Mouse (Mus musculus): ENCODE measurements around the gene Thegl.
"Not testable (repeated sequence)": the region's sequence is repeated elsewhere in the genome, so short reads cannot be mapped to it uniquely, and the experiment has no call there.

The Thegl gene

DNA sequence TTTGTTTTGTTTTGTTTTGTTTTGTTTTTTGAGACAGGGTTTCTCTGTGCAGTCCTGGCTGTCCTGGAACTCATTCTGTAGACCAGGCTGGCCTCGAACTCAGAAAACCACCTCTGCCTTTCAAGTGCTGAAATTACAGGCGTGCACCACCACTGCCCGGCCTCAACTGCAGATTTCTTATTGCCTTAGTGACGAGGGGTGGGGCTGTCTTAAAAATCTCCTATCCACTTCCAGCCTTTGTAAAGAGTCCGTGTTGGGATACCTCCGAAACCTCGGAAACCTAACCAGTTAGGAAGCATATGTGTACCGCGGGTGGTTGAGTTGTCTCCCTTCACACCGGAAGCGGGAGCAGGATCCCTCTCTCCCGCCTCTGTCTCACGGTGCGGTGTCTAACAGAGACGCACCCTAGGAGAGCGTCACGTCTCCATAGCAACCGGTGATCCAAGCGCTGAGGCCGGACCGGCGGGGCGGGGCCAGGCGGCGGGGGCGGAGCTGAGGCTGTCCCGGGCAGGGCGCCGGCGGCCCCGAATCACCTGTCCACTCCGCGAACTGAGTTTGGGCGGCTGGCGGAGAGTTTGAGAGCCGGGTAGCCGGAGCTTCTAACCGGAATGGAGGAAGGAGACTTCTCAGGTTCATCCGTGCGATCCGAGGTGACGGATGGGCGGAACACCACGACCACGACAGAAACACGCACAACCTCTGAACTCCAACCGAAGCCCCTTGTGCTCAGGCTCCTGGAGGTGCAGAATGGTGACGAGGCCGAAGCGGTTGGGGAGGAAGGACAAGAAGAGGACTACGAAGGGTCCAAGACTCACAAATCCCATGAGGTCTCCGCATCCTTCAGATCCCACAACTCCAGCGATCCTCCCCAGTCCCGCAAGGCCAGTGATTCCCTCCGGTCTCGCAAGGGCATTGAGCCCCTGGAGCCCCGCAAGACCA lies at the start of gene Thegl:
TSS of gene Thegl (plus strand) at position 480 of the 939 bp plus-strand sequence.
- peak; percentile 76 for DNase-seq

GRCm38 (mm10) chr5:76969250-76969649 lies 46.6 kb upstream of the Thegl start:
- DNase-seq, result peak; percentile 15 to 26

DNA sequence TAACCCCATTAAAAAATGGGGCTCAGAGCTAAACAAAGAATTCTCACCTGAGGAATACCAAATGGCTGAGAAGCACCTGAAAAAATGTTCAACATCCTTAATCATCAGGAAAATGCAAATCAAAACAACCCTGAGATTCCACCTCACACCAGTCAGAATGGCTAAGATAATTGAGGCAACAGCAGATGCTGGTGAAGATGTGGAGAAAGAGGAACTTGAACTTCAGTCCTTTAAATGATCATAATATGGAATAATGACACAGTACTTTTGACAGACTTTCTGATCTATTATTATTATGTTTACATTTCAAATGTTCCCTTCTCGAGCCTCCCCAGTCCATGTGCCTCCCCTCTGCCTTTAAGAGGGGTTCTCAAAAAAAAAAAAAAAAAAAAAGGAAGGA lies 44.7 kb upstream of the Thegl start:
- DNase-seq, result not testable (repeated sequence)

- DNase-seq, result no peak
Observed at GRCm38 (mm10) chr5:76973488-76973887, 42.3 kb upstream of the Thegl start.

DNA sequence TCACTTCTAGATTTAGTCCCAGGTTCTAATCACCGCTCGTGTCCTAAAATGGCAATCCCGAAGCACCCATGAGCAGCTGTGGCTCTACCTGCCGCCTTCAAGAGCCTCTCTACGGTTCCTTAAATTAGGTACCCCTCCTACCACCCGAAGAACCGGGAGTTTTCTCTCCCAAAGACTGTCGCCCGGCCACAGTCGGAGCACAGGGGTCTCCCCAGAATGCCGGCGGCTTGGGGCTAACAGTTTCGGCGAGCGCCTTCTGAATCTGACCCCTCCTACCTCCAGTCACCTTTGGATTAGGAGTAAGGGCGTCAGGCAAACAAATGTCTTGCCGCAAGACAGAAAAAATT lies 41.6 kb upstream of the Thegl start:
- no peak for DNase-seq

DNA sequence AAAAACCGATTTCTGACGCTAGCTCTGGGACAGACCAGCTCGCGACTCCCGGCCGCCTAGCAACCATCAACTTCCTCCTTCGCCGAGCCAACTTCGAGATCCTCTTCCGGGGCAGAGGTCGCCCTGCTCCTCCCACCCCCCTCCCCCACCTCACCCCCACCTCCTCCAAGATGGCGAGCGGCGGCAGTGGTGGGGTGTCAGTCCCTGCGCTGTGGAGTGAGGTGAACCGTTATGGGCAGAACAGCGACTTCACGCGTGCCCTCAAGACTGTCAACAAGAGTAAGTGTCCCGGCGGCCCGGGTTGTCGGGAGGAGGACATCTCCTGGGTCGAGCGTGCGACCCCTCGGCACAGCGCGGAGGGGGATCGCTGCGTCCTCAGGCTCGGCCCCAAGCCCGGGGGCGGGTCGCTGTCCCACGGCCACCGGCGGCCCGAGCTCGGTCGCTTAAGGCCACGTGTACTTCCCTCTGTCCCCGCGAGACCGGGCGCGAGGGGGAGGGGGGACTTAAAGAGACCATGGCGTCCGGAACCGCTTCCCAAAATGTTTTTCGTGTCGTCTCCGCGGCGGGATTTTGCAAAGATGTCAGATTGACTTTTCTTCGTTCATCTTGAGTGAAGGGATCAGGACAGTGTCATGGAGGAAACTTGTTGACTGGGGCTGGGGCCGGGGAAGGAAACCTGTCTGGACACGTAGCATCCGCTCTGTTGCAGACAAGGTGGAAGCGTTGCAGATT lies 41.1 kb upstream of the Thegl start, which contains the start of gene Srp72:
TSS of gene Srp72 (plus strand) at position 130 of the 732 bp plus-strand sequence.
- DNase-seq, result peak; percentile 91 to 95

DNA sequence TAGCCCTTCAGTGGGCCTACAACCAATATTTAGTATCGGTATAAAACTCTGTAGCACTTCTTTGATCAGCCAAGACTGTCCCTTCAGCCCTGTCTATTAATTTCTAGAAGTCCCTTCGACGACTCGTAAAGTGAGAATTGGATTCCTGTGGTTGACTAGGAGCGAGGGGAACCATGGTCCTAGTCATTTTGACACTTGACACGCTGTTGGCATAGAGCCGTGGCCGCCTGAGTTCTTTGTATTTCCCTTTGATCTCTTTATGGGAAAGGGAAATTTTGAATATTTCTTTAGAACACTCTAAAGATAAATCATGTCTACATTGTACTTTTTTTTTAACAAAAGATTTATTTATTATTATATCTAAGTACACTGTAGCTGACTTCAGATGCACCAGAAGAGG lies 40.1 kb upstream of the Thegl start:
- no peak for DNase-seq

GRCm38 (mm10) chr5:76984015-76984414 lies 31.8 kb upstream of the Thegl start:
- no peak for DNase-seq

- no peak for DNase-seq
Observed at GRCm38 (mm10) chr5:76990789-76991188, 25.0 kb upstream of the Thegl start.

GRCm38 (mm10) chr5:76993174-76993814 lies 22.5 kb upstream of the Thegl start:
- no peak for DNase-seq

DNA sequence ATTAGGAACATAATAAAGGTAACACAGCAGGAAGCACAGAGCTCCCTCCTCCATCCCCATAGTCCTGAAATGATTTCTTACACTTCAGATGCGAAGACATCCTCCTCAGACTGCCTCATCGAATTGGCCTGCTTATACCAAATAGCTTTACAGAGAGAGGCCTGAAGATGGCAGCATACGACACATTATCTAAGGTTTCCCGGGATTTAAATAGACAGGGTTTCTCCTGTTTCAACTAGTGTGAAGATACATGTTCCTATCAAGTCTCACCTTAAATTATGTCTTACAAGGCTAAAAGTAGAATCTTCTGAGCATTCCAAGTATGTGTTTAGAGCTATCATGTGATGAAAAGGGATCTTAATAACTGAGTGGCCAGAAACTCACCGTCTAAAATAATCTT lies 17.4 kb upstream of the Thegl start:
- peak; percentile 27 to 42 for DNase-seq

DNA sequence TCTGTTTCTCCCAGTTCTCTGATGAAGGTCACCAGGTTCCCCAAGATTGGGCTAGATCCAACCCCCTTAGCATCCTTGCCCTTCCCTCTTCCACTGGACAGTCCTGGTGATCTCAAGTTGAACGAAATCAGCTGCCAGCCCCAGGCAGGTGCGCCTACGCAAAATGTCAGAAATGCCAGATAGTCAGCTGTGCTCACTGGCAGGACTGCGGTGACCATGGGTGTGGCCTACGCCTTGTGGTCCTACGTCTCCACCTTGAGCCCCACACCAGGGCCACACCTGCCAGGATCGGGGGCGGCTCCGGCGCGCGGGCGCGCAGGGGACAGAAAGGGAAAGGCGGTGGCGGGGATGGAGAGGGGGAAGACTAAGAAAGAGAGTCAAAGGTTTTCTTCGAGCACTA lies 14.6 kb upstream of the Thegl start:
- DNase-seq, result no peak

DNA sequence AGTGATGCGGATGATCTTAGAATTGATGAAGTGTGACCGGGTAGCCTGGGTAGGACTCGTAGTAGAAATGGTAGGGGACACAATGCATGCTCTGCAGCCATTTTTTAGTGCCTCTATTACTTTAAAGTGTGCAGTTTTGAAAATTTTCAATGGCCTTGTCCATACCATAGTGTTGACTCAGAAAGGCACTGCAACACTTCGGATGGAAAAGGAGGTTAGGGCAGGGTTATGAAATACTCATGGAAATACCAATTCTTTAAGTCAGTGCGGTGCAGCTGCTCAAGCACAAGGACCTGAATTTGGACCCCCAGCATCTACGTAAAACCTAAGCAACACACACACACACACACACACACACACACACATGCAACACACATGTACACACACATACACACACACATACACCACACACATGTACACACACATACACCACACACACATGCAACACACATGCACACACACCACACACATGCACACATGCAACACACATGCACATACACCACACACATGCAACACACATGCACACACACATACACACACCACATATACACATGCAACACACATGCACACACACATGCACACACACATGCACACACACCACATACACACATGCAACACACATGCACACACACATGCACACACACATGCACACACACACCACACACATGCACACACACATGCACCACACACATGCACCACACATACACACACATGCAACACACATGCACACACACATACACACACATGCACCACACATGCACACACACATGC lies 11.6 kb upstream of the Thegl start, which contains the start of gene Arl9:
TSS of gene Arl9 (plus strand) at position 5 of the 771 bp plus-strand sequence.
- DNase-seq, result no peak

DNA sequence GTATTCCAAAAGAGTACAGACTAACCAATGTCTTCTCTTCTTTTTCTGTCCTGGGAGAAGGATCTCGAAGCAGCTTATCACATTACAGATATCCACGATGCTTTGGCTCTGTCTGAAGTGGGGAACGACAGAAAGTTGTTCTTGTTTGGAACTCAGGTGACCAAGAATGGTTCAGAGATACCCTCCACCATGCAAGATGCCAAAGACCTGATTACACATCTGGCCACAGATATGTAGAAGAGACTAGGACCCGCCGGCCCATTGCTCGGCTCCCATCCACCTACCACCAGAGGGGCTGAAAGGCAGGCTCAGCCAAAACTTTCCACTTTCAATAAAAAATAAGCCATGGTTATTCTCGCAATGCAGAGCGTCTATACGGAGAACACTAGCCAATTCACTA lies 5.5 kb upstream of the Thegl start:
- DNase-seq, result no peak

- DNase-seq, result no peak
Observed at GRCm38 (mm10) chr5:77011082-77011481, 4.7 kb upstream of the Thegl start.

DNA sequence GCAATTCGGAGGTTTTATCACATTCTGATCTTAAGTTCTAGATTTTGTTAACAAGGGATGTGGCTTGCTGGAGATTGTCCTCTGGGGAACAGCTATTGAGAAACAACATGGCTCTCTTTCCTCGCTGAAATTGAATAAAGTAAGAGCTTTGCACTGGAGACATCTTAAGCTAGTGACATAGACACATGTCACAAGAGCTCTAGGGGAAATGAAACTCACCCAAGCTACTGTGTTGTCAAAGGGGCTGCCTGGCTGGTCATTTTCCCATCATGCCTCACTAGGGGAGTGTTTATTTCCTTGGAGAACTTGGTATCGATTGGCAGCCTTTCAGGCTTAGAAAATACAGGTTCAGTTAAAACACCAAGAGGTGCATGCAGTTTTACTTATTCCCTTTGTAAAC lies 2.7 kb upstream of the Thegl start:
- DNase-seq, result no peak

DNA sequence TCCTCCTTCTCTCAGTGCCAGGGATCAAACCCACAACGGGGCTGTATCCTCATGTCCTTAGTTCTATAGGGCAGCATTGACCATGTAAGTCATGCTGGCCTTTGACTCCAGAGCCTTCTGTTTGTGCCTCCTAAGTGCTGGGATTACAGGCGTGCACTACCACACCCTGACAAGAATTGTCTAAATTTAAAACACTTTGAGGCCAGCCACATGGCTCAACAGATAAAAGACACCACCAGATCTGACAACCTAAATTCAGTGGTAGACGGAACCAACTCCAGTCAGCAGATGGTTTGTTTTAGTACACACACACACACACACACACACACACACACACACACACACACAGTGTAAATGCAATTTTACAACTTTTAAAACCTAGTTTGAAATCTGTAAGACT lies 12.2 kb downstream of the Thegl start:
- DNase-seq, result no peak

DNA sequence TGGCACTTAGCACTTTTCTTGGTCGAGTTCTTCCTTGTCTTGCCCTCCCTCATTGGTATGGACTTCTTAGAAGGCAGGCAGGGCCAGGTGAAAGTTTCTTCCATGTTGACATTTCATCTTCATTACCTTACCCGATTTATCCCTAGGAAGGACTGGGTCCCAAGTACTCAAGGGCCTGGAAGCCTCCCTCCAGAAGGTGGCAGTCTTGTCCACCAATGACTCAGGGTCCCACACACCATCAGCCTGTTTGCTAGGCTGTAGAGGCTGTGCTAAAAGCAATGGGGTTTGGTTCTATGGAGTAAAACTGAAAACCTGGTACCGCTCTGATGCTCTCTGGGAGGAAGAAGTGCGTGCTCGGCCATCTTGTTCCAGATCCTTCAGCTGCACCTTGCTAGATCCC lies 13.9 kb downstream of the Thegl start:
- DNase-seq, result peak; percentile 18 to 28

GRCm38 (mm10) chr5:77035101-77035500 lies 19.3 kb downstream of the Thegl start:
- DNase-seq, result not testable (repeated sequence)

DNA sequence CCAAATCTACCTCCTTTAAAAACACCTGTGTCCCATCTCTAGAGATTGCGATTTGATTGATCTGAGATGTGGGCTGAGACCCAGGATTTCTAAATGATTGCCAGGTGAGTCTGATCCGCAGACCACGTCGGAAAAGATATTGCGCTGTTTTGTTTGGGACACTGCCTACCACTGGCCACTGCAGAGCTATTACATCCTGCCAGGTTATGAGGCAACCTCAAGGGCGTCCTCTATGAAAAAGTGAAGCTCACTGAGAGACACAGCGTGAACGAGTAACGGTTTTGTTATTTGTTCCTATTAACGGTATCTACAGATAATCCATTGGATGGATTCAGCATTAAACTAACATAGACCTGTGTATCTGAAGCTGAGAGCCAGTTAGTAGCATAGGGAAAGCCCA lies 22.6 kb downstream of the Thegl start:
- no peak for DNase-seq

DNA sequence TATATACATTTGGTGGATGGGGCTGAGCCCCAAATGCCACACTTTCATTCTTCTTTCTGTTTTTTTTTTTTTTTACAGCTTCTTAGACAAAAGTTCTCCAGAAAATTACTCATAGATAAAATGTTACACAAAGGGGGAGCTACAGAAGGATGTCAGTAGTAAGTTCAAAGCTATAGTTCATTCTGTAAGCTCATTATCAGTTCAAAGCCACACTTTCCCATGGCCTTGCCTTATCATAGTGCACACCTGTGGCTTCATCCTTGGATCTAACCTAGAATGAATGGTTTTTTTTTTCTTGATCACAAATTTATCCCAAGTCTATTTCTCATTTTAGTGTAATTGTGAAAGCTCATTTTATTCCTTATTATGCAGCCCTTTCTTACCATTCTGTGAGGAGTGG lies 23.6 kb downstream of the Thegl start:
- no peak for DNase-seq

GRCm38 (mm10) chr5:77044362-77044761 lies 28.5 kb downstream of the Thegl start:
- DNase-seq, result no peak

DNA sequence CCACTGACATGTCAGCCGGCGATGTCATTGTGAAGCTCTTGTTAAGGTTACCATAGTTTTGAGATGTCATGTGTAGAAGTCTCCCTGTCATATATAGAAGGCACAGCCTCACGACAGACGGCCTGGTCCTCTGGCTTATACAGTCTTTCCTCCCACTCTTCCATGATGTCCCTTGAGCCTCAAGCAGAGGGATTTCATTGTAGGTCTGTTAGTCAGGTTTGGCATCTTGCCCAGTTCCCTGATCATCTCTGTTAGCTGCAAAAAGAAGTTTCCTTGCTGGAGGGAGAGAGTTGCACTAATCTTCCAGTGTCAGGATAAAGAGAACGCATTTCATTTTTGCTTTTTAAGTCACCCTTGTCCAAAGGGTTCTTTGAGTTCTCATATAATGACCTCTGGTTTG lies 36.8 kb downstream of the Thegl start:
- no peak for DNase-seq

Data from cerebellum, postnatal 14 days (tissue).